Mouse (Mus musculus) telencephalon, adult 2 months (tissue): ENCODE results near the gene Gja5.

Experiments used
- DNase-seq: peaks from one replicate; pipeline ENCODE4 v3.0.0-alpha.2; 2011; ENCODE audit warnings: low read depth, low spot score

Gene Gja5

DNA sequence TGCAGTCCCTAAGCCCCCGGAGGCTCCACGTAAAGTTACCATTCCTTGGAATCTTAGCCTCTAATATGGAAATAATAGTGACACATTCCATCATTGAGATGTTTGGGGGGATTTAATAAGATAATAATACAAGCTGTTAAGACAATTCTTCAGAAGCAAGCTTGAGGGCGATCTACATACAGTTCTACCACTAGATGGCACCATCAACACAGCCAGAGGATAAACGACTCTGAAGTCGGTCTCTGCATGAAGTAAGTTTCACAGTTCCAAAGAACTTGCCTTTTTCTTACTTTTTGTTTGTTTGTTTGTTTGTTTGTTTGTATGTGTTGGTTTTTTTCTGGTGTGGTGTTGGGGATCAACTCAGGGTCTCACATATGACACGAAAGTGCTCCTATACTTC is 31.7 kb downstream of the Gja5 start:
- peak; percentile 60 for DNase-seq

DNA sequence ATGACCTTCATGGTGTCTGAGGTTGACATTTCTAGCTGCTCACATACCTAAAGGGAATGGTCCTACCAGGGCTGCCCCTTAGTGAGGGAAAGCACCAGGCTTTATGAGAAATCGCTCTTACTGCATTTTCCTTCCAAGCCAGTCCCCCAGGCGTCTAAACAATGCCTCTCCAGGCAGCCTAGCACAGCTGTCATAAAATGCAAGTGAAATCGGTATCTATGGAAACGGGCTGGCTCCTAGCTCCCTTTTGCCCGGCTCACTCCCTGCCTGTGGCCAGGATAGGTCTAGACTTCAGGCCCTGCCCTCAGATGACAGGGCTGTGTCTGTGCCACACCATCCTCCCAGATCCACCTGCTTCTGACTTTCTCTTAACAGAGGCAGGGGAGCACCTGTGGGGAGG is 33.1 kb downstream of the Gja5 start:
- DNase-seq = peak; percentile 5

DNA sequence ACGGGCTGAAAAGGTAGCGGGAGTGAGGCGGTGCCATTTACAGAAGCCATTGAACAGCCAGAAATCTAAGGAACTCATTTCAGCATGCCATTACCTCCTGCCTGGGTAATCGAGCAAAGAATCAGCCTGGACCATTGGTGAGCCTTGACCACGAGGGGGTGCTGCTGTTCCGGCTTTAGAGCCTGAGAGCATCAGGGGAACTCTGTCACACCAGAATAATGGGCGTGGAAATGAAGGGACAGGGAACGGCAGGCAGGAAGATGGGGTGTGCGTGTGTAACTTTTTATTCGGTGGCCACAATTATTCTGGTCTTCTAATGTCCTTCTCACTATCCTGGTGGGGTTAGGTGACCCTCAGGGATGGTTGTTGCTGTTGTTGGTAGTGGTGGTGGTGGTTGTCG is 34.2 kb downstream of the Gja5 start:
- DNase-seq = peak; percentile 39

DNA sequence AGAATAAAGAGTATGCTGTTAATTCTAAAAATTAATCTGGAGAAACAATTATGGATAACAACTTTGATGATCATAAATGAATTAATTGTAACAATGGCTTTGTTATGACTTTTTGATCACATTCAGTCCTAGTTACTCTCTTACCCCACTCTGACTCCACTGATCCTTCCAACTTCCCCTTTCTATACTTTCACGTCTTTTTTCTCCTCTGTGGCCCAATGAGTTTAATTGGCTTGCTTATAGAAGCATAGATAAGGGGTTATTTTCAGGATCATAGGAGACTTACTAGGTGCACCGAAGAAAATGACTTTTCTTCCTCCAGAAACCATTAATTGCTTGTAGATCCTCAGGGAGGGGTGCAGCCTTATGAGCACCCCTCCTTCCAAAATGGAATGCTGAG is 38.2 kb downstream of the Gja5 start:
- DNase-seq = no peak

DNA sequence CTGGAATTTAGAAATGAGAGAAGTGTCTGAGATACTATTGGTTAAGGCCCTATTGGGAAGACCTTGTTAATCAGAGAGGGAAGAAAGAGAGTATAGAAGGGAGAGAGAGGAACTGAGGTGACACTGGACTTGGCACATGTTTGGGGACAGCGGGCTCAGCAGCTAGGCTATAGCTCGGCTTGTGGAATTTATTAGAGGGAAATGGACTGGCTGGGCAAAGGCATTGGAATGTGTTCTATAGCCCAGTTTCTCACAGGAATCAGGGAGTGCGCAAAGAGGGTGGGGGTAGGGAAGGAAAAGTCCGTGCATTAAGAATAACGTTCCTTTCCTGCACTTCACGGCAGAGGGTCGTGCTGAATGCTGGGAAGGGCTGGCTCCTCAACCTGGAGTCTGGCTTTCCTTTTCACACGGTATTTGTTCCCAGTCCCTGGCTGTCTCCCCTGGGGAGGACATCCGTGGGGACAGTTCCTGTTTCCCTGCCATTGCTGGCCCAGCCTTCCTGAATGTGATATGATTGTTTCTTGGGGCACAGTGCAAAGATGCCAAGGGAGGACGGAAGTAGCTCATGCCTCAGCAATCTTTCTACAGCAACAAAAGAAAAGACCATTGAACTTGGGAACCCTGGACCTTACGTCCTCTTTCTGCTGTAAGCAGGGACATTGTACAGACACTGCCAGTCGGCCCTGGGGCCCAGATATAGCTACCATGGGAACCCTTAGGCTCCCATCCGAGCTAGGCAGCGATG is 49.2 kb downstream of the Gja5 start:
- DNase-seq = no peak

DNA sequence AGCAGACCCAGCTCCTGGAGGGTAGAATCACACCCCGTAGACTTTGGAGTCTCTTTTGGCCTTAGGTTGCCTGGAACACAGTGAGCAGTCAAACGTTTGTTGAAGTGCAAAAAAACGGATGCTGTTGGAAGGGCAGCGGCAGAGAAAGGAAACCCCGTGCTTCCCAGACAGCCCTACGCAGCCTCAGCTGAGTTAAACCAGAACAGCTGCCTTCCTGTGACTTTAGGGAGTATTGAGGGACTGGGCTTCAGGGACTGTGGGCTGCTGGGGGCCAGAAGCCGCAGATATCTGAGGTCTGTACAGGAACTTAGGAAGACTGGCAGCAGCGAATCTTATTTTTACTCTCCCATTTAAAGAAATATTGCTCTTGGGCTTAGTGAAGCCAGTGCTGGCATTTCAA is 56.1 kb downstream of the Gja5 start:
- no peak for DNase-seq

DNA sequence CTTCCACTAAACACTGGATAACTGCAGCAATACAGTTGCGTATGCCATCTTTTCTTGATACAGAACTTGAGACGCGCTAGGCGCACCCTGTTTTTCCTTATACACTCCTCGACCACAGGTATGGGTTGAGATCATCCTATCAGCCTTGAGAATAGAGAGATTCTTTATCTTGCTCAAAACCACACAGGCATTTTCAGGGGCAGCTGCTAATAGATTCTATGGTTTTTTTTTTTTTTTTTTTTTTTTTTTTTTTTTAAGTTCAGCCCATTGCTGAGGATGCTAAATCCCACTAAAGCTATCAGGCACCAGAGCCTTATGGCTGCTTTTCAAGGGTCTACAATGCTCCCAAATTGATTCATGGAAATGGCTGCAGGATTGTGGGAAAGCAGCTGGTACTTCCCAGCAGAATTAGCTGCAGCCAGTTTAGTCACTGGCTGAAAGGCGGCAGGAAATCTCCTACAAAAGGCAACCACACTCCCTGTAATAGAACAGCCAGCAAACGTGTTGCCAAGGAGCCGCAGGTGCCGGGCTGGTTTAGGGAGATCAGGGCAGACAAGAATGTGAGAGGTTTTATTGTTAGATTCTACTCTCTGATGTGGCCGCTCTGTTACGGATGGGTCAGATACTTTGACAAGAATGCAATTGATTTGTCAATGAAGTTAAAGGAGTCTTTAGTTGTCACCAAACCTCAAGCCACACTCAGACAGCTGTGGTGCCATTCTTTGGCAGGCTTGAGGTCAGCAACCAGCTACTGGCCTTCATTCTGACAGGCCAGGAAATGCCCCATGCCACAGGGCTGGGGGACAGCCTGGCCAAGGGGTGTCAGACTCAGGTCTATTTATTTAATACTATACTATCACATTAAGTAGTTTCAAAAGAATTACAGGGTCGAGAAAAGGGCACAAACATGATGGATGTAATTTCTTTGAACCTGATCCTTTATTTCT is 58.9 kb downstream of the Gja5 start:
- no peak for DNase-seq

DNA sequence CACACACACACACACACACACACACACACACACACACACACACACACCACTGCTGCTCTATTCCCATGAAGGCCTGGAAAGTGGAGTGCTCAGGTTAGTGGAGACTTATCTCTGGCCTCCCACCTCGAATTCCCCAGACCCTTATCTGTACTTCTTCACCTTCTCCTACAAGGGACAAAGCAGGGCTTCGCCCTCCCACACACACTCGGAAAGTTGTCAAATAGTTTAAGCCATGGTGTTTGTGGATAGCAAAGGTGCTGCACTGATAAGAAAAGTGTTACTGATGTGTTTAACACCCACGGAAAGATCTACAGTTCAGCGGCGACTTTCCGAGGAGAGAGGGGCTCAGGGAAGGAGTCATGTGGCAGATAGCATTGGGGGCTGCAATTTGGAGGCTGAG is 66.5 kb downstream of the Gja5 start:
- DNase-seq = no peak

DNA sequence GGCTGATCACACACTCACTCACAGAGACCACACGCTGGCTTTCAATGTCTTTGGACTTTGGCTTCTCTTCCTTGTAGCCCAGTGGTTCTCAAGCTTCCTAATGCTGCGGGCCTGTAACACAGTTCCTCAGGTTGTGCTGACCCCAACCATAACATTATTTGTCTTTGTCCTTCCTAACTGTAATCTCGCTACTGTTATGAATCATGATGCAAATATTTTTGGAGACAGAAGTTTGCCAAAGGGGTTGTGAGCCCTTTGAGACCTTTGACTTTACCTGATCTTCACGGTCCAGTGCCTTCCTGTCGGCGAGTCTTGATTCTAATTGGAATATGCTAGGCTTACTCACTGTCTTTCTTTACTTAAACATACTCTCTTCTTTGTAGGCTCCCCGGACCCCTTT is 70.0 kb downstream of the Gja5 start:
- DNase-seq = no peak

DNA sequence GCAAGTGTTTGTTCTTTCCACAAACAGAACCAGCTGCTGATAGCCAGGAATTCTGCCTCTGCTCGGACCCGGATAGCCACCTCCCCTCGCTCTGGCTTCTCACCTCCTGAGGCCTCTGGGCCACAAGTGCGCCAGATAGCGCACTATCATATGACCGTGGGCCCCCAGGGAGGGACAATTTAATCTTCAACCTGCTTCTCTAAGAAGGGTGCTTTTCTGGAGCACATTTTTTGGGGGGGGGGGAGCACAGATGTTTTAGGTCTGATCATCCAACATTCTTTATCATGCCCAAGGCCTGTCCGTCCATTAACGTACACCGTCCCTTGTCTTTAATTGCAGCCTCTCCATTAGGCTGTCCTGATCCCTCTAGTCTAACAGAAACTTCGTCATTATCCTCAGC is 71.1 kb downstream of the Gja5 start:
- no peak for DNase-seq

DNA sequence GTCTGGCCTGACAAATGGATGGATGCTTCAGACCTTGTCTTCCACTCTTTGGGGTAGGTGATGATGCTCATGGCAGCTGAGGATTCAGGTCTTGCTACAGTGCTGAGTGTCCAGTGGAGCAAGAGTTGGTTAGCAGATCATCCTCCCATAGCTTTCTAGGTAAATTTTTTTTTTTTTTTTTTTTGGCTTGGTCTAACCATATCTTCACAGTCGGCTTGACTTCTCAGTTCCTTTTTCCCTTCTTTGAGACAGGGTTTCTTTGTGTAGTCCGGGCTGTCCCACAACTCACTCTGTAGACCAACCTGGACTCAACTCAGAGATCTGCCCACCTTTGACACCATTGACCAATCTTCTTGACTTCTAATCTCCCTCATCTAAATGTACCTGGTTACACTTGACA is 73.0 kb downstream of the Gja5 start:
- no peak for DNase-seq

DNA sequence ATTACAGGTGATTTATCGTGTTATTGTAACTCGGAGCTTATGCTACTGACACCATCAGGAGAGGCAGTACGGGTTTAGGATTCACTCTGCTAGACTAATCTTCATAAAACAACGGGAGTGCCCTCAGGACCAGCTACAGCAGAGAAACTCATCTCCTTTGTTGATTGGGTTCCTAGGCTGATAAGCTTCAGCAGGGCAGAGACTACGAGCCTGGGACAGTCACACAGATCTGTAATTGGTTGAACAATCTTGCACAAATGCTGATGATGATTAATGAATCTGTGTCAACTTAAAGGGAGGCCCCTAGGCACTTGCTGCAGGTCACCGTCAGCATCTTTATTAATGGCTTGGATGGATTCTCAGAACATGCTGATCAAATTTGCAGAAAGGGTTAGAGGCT is 74.0 kb downstream of the Gja5 start:
- no peak for DNase-seq

DNA sequence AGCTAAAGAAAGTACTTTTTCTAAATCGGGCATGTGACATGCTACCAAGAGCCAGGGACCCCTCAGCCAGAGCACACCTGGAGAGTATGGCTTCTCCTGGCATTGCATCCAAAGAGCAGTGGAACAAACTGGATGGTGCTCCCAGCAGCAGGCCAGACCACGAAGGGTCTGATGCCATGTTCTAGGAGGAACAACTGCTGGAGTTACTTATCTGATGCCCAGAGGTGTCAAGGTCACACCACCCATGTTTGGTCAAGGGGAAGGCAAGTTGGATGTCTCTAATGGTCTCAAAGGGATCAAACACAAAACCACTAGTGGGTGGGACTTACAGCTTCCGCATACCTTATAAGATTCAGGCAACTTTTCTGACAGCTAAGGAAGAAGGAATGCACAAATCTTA is 74.5 kb downstream of the Gja5 start:
- DNase-seq = no peak

DNA sequence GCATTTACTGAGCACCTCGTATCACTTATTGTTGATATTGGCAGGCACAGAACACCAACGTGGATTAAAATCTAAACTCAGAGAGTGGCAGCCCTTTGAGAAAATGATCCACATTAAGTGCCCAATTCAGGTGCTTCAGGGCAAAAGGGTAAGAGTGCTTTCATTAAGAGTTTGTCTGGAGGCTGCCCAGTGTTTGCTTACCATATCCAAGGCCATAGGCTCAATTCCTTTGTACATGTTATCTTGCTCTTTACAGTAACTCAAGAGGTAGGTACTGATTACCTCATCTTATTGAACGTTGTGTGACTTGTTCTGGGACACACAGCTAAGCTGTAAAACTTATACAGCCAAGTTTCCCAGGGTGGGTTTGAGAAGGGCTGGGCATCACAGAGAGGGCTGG is 77.3 kb downstream of the Gja5 start:
- no peak for DNase-seq

DNA sequence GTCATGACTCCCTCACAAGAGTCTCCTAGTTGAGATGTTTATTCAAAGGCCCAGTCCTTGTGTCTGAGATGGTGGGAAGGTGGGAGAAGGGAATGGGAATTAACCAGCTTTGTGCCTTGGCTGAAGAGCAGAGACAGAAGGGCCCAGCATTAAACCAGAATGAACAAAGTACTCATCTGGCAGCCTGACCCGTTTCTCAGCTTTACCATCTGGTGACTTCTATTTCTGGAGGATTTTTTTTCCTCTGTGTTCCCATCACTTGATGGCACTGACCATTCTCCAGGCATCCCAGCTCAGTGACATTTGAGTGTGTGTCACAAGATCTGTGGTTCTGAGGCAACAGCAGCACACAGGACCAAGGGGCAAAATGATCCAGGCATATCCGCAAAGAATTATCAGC is 78.2 kb downstream of the Gja5 start:
- DNase-seq = no peak

DNA sequence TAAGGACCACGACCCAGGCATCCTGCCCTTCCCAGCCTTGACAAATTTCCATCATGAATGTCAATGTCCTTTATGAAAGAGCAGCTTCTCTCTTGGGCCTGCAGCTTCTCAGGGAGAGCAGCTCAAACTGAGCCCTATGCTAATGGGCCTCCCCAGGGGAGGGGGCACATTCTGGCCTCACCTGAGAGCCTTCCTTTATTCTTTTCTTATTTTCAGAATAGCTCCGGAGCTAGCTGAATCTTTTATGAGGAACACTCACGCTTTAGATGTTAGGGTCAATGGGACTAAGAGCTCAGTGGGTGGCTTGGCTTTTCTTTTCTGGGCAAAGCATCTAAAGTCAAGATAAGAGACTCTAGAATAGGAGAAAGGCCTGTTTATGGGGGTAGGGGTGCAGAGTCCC is 88.0 kb downstream of the Gja5 start:
- no peak for DNase-seq

DNA sequence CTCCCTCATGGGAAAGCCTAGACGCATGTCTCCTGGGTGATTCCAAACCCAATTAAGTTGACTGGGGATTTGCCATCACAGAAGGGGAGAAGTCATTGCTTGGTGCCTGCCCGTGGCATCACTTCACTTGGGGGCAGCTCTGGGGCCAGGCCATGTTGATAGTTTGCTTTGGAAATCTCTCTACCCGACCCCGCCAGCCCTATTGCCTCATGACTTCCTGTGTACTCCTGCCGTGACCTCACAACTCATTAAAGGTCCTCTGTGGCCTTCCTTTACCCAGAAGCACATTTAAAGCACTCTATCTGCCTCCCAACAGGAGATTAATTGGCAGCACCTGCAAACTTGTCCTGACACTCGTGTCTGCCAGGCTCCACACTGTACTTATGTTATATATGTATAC is 93.3 kb downstream of the Gja5 start:
- DNase-seq = no peak

DNA sequence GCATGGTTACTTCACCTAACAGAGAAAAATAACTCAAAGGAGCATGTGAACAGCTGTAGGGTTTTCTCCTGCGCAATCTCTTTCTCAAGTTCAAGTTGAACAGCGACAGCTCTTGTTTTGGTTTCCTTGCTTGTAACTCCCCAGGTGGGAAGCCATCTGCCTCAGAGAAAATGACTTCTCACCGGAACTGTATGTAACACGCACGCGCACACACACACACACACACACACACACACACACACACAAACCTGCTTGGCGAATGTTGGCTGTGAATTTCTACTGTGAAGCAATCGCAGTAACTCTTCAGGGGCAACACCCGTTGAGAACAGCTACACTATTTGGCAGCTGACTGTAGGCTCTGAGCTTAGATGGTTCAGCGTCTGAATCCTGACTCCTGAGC is 98.6 kb downstream of the Gja5 start:
- DNase-seq = peak; percentile 23

DNA sequence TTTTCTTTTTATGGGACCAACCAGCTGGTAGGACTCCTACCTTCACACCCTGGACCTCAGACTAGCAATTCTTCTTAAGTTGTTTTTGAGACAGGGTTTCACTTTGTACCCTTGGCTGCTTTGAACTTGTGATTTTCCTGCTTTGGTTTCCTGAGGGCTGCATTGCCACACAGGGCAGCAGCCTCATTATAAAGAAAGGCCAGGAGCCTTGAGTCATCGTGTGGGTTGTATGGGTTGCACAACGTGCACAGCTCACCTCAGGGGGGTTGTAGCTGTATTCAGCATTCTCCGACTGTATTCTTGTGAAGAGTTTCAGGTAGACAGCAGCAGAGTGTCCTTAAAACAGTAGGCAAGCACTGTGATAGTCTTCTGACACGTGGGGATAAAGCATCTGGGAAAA is 100.0 kb downstream of the Gja5 start:
- no peak for DNase-seq

DNA sequence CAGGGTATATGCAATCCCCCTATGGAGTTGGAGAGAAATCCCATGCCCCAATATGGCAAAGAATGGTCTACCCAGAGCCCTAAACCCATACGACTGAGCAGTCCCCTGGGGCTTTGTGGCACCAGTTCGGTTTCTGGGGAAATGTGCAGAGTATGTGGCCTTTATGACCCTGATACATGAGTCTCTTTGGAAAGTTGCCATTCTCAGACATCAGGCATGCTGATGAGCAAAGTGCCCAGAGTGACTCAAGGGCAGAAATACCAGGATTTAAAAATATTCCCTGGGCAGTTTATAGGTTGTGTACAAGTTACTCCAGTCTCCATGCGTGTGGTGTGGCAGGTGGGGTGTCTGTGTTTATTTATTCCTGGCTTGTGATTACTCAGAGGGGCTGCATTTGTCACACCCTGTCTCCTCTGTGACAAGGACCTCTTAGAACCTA is 102.5 kb downstream of the Gja5 start:
- DNase-seq = no peak

DNA sequence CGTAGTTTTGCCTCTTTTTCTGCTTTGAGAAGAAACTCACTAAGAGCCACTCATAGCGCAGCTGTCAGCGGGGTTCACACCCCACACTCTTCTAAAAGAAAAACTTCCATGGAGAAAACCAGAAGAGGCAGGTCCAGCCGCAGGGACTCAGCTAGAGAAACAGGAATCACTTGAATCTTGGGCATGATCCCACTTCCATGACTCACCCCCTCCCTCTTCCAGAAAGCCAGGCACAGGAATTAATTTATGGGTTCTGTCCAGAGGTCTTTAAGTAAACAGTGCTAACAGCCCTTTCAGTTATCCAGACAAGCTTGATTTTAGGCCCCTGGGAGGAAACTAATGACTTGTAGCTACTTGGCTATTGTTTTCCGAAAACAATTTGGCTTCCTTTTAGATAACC is 120.7 kb downstream of the Gja5 start:
- DNase-seq = no peak

DNA sequence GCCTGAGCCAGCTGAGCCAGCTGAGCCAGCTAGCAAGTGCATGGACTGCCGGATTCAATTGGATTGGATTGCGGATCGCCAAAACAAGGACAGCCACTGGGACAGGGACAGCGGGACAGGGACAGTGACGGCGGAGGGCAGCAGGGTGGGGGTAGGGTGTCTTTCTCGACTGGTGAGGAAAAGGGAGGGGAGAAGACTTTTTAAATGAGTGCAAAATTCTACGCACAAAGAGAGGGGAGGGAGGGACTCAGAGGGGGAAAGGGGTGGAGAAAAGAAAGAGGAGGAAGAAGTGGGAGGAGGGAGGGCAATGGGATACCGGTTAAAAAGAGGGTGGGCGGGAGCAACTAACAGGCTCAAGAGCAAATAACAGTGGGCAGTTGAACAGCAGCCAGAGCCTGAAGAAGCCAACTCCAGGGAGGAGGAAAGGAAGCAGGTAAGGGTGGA is 127.6 kb downstream of the Gja5 start:
- no peak for DNase-seq

DNA sequence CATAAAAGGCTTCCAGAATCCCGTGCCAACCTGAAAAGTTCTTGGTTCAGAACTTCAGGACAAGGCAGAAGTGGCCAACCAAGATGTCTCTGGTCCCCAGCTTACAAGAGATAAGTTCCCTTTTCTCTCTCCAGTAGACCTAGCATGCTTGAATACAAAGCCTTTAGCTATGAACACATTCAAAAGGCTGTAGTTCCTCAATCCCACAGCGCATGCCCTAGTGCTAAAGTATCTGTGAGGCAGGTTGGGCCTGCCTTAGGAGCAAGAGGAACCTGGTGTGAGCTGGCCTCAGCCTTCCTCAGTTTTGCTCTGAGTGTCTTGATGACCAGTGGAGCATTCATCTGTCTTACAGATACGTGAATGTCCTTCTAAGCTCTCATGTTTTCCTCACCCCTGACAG is 131.1 kb downstream of the Gja5 start:
- DNase-seq = no peak
